In the genomic region with DNA sequence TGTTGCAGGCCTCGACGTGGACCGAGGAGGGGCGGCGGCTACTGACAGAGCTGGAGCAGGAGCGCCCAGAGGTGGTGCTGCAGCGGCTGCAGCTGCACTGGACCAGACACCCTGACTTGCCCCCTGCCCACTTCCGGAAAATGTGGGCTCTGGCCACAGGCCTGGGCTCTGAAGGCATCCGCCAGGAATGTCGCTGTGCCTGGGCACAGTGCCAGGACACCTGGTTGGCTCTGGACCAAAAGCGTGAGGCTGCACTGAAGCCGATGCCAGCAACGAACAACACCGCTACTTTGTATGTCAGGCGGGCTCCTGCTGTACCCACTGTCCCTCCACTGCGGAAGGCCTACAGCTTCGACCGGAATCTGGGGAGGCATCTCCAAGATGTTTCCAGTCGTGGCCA, we compare ENCODE assay signal across 10 mouse cellular contexts. TPM values are rescaled to one million over a fixed set of nuclear protein-coding genes. Genes with fewer than 3 reads are reported as not detected.
DNase-seq lines count a peak whose midpoint lies in the region; ATAC-seq and TF ChIP-seq lines count a peak whose summit lies in the region.
"Had no signal": no experiment of that assay in that cellular context is flagged by ENCODE, and none has a peak within 500 bp of the region (broad histone marks: within the 10 kb centered on the region; RNA-seq: fewer than 3 reads in every experiment).

No protein-coding gene starts in this region.

- intact Hi-C loops in left cerebral cortex, postnatal 4 days (cut with DNase I): no loop called here
- intact Hi-C loops in left cerebral cortex, postnatal 25 days (cut with DNase I): no loop called here

- H3K27ac ChIP-seq in cerebellum, adult 2 months (ENCODE audit: insufficient read depth, low read length): no peak overlapping the region
- H3K27ac ChIP-seq in lung, postnatal 0 days (ENCODE audit: low read length): no peak overlapping the region
- H3K27ac ChIP-seq: liver, embryonic 15.5 days had no signal

- no peak for TF ChIP-seq EP300 in lung, postnatal 0 days (IDR thresholded peaks at IDR 0.05)

- no peaks in the 10 kb centered on the region for H3K9me3 ChIP-seq in lung, postnatal 0 days (ENCODE audit: low read length)
- H3K9me3 ChIP-seq: liver, embryonic 15.5 days had no signal

- no peak overlapping the region for H3K4me2 ChIP-seq in lung, postnatal 0 days (replicated peaks; ENCODE audit: low read depth, low read length)
- H3K4me2 ChIP-seq: liver, embryonic 15.5 days had no signal

- H3K4me1 ChIP-seq in cerebellum, adult 2 months (ENCODE audit: control insufficient read depth, insufficient read depth, low read length): peaks cover 23% of the 10 kb centered on the region
- 0 out of 2 replicates have a peak, but pooled peaks cover 3% of the 10 kb centered on the region for H3K4me1 ChIP-seq in lung, postnatal 0 days (ENCODE audit: insufficient read depth, low read depth, low read length)

- peak; percentile 40 to 52 for DNase-seq in cerebellum, adult 2 months
- no peak for DNase-seq in cerebellum, adult 9-10 months
- DNase-seq in left cerebral cortex, postnatal 4 days: peak; percentile 75
- DNase-seq in left cerebral cortex, postnatal 25 days (ENCODE audit: low spot score in 2 of 2): no peak
- DNase-seq in heart, postnatal 4 days: peak; percentile 86
- peak; percentile 55 for DNase-seq in lung, postnatal 0 days (ENCODE audit: low spot score)
- no peak for DNase-seq in thymus, adult 18-20 months

- H3K36me3 ChIP-seq in lung, postnatal 0 days (ENCODE audit: insufficient read depth, low read length): no peaks in the 10 kb centered on the region
- H3K36me3 ChIP-seq: liver, embryonic 15.5 days had no signal

- no peak overlapping the region for H3K4me3 ChIP-seq in cerebellum, adult 2 months (replicated peaks; ENCODE audit: insufficient read depth, low read depth, low read length)
- H3K4me3 ChIP-seq in lung, postnatal 0 days (ENCODE audit: low read depth, low read length): no peak overlapping the region
- H3K4me3 ChIP-seq: liver, embryonic 15.5 days had no signal

- no peak for TF ChIP-seq CTCF in cerebellum, adult 2 months (IDR thresholded peaks at IDR 0.05; ENCODE audit: borderline replicate concordance, insufficient read depth, low read depth, low read length)
- peak; percentile 4; the same call in 1 of the 2 replicates for TF ChIP-seq CTCF in lung, postnatal 0 days (IDR thresholded peaks at IDR 0.05)

- 22% methylated on average over 19 of the region's 19 CpGs for WGBS in cerebellum, adult 2 months
- 18% methylated on average over 19 of the region's 19 CpGs for WGBS in lung, postnatal 0 days

- H3K9ac ChIP-seq in lung, postnatal 0 days (replicated peaks; ENCODE audit: low read depth): no peak overlapping the region
- H3K9ac ChIP-seq: liver, embryonic 15.5 days had no signal

- H3K27me3 ChIP-seq in cerebellum, adult 2 months (ENCODE audit: control insufficient read depth, insufficient read depth, low read length): no peaks in the 10 kb centered on the region
- no peaks in the 10 kb centered on the region for H3K27me3 ChIP-seq in lung, postnatal 0 days (replicated peaks; ENCODE audit: insufficient read depth, low read length)

- no peak for TF ChIP-seq POLR2A in cerebellum, adult 2 months (IDR thresholded peaks at IDR 0.05; ENCODE audit: borderline replicate concordance, insufficient read depth, low read length)

- peak; percentile 52 for ATAC-seq in lung, postnatal 0 days
- ATAC-seq in CD4-positive, CD25-positive, alpha-beta regulatory T cell, adult 4 months: no peak

RNA-seq across cellular contexts. Expression of a gene that starts 5.6 kb away (rescaled TPM):
- polyA plus RNA-seq in cerebellum, adult 2 months (2012; rRNA removed): 11.0 and 13.5 TPM in 2 replicates
- 1 to 10 TPM; 5.4 to 8.3 TPM for total RNA-seq in left cerebral cortex, postnatal 4 days (2021)
- total RNA-seq in left cerebral cortex, postnatal 25 days (2021): 1 to 10 TPM; 3.1 to 4.6 TPM
- under 1 TPM in 1 of 2 experiments, not detected in 1; 0.17 TPM for total RNA-seq in heart, postnatal 4 days (2021)
- polyA plus RNA-seq in lung, postnatal 0 days (2015; fragmentation: Nextera tagmentation; extraction: Ambion mirVana): 0.20 and 0.26 TPM in 2 replicates
- not detected for polyA plus RNA-seq in CD4-positive, CD25-positive, alpha-beta regulatory T cell, adult 4 months (2017; shearing (Covaris generic))
- polyA plus RNA-seq: liver, embryonic 15.5 days had no signal

RNA-seq across cellular contexts. Expression of a gene that starts 30.0 kb away (rescaled TPM):
- polyA plus RNA-seq in cerebellum, adult 2 months (2012; rRNA removed): 51.7 and 62.0 TPM in 2 replicates
- total RNA-seq in left cerebral cortex, postnatal 4 days (2021): 10 to 100 TPM; 32.6 to 37.0 TPM
- total RNA-seq in left cerebral cortex, postnatal 25 days (2021): 10 to 100 TPM; 39.1 to 42.6 TPM
- 1 to 10 TPM; 3.3 to 3.5 TPM for total RNA-seq in heart, postnatal 4 days (2021)
- polyA plus RNA-seq in lung, postnatal 0 days (2015; fragmentation: Nextera tagmentation; extraction: Ambion mirVana): 1.7 and 1.9 TPM in 2 replicates
- under 1 TPM in 1 of 2 experiments, not detected in 1; 0.16 TPM for polyA plus RNA-seq in CD4-positive, CD25-positive, alpha-beta regulatory T cell, adult 4 months (2017; shearing (Covaris generic))

RNA-seq across cellular contexts. Expression of a gene that starts 30.9 kb away (rescaled TPM):
- 4.0 and 4.2 TPM in 2 replicates for polyA plus RNA-seq in cerebellum, adult 2 months (2012; rRNA removed)
- total RNA-seq in left cerebral cortex, postnatal 4 days (2021): 1 to 10 TPM; 2.8 to 3.6 TPM
- 1 to 10 TPM; 2.5 to 3.2 TPM for total RNA-seq in left cerebral cortex, postnatal 25 days (2021)
- total RNA-seq in heart, postnatal 4 days (2021): 10 to 100 TPM in 1 of 2 experiments, 1 to 10 TPM in 1; 9.0 to 10.4 TPM
- 8.7 and 10.5 TPM in 2 replicates for polyA plus RNA-seq in lung, postnatal 0 days (2015; fragmentation: Nextera tagmentation; extraction: Ambion mirVana)
- polyA plus RNA-seq in CD4-positive, CD25-positive, alpha-beta regulatory T cell, adult 4 months (2017; shearing (Covaris generic)): 1 to 10 TPM; 2.3 to 5.3 TPM

RNA-seq across cellular contexts. Expression of a gene that starts 34.6 kb away (rescaled TPM):
- polyA plus RNA-seq in cerebellum, adult 2 months (2012; rRNA removed): 0.05 TPM in 1 of 2 replicates, not detected in the other
- total RNA-seq in left cerebral cortex, postnatal 4 days (2021): not detected
- not detected for total RNA-seq in left cerebral cortex, postnatal 25 days (2021)
- total RNA-seq in heart, postnatal 4 days (2021): not detected
- polyA plus RNA-seq in lung, postnatal 0 days (2015; fragmentation: Nextera tagmentation; extraction: Ambion mirVana): 0.14 and 0.38 TPM in 2 replicates
- polyA plus RNA-seq in CD4-positive, CD25-positive, alpha-beta regulatory T cell, adult 4 months (2017; shearing (Covaris generic)): not detected
- polyA plus RNA-seq: liver, embryonic 15.5 days; stomach, embryonic 16.5 days had no signal

RNA-seq across cellular contexts. Expression of a gene that starts 34.7 kb away (rescaled TPM):
- polyA plus RNA-seq in cerebellum, adult 2 months (2012; rRNA removed): 0.65 and 1.2 TPM in 2 replicates
- total RNA-seq in left cerebral cortex, postnatal 4 days (2021): under 1 TPM; 0.40 to 0.64 TPM
- under 1 TPM; 0.28 to 0.41 TPM for total RNA-seq in left cerebral cortex, postnatal 25 days (2021)
- under 1 TPM; 0.50 to 0.93 TPM for total RNA-seq in heart, postnatal 4 days (2021)
- polyA plus RNA-seq in lung, postnatal 0 days (2015; fragmentation: Nextera tagmentation; extraction: Ambion mirVana): 3.7 and 3.9 TPM in 2 replicates
- not detected for polyA plus RNA-seq in CD4-positive, CD25-positive, alpha-beta regulatory T cell, adult 4 months (2017; shearing (Covaris generic))

Comparison
In these comparisons a context has a peak if more than half of its experiments do, and no peak if none do; other contexts are left out.
1. DNase-seq: peak in cerebellum, adult 2 months (2 of 2), left cerebral cortex, postnatal 4 days (single experiment), heart, postnatal 4 days (single experiment) and lung, postnatal 0 days (single experiment); none in cerebellum, adult 9-10 months (single experiment), left cerebral cortex, postnatal 25 days (0 of 2) and thymus, adult 18-20 months (0 of 2).
2. RNA of a gene that starts 30.0 kb away (total RNA-seq): 39.1 to 42.6 TPM in left cerebral cortex, postnatal 25 days and 32.6 to 37.0 TPM in left cerebral cortex, postnatal 4 days; 3.3 to 3.5 TPM in heart, postnatal 4 days; every median in the first group is over 4 times any median in the second.